Mouse (Mus musculus) heart, adult 2 months (tissue): ENCODE data around the gene Elac2.

Experiments
- CTCF ChIP-seq: fragments of 200-600 bp; IDR thresholded peaks from 2 replicates; pipeline ENCODE4 v1.8.1; 2022; ENCODE audit warnings: antibody characterized with exemption, mild to moderate bottlenecking, moderate library complexity
- POLR2A ChIP-seq: fragments of 200-500 bp; IDR thresholded peaks from 2 replicates; pipeline ENCODE4 v1.6.1; 2011; ENCODE audit warnings: mild to moderate bottlenecking, low read depth, low read length, control low read depth; ENCODE audit not compliant: insufficient read depth

DNA sequence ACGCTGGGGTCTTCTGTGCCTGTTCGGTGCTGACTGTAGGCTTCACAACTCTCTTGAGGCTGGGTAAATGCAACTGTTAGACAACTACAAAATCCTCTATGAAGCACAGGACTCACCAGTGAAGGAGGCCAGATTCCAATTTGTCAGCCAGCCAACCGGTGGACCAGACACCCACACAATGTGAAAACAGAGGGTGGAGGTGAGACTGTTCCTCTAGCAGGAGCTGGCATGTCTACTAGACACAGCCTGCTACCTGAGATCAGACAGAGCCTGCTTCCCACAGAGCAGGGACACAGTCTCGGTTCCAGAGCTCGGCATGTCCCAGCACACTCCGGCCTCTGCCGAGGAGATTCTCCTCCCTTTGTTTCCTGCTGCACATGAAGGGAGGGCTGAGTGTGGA, 70.3 kb downstream of the Elac2 start:
- no peak for TF ChIP-seq CTCF
- TF ChIP-seq POLR2A, result no peak
